Mouse (Mus musculus): ENCODE data around the gene Syn3. TPM values are rescaled to one million over a fixed set of nuclear protein-coding genes. Genes with fewer than 3 reads are reported as not detected.
A peak's percentile ranks its signal among the peaks of the same experiment; 100 is the strongest.

The Syn3 gene
- total RNA-seq, 2 experiments from 2014 or later: not detected

GRCm38 (mm10) chr10:86248131-86248740, 250.5 kb downstream of the Syn3 start:
- ATAC-seq (ENCODE audit: poor library complexity, severe bottlenecking): no peak

GRCm38 (mm10) chr10:86245396-86245795, 253.3 kb downstream of the Syn3 start:
- ATAC-seq (ENCODE audit: poor library complexity, severe bottlenecking): no peak

GRCm38 (mm10) chr10:86243525-86243924, 255.2 kb downstream of the Syn3 start:
- no peak for ATAC-seq (ENCODE audit: poor library complexity, severe bottlenecking)

GRCm38 (mm10) chr10:86242721-86243120, 256.0 kb downstream of the Syn3 start:
- ATAC-seq (ENCODE audit: poor library complexity, severe bottlenecking): no peak

- ATAC-seq (ENCODE audit: poor library complexity, severe bottlenecking): no peak
Observed at GRCm38 (mm10) chr10:86230006-86230405, 268.7 kb downstream of the Syn3 start.

GRCm38 (mm10) chr10:86225480-86225879, 273.2 kb downstream of the Syn3 start:
- ATAC-seq (ENCODE audit: poor library complexity, severe bottlenecking): no peak

- no peak for ATAC-seq (ENCODE audit: poor library complexity, severe bottlenecking)
Observed at GRCm38 (mm10) chr10:86218984-86219383, 279.7 kb downstream of the Syn3 start.

GRCm38 (mm10) chr10:86216836-86217235, 281.9 kb downstream of the Syn3 start:
- ATAC-seq (ENCODE audit: poor library complexity, severe bottlenecking): no peak

- ATAC-seq (ENCODE audit: poor library complexity, severe bottlenecking): no peak
Observed at GRCm38 (mm10) chr10:86212062-86212461, 286.6 kb downstream of the Syn3 start.

- ATAC-seq (ENCODE audit: poor library complexity, severe bottlenecking): no peak
Observed at GRCm38 (mm10) chr10:86203915-86204314, 294.8 kb downstream of the Syn3 start.

- ATAC-seq (ENCODE audit: poor library complexity, severe bottlenecking): no peak
Observed at GRCm38 (mm10) chr10:86203175-86203574, 295.5 kb downstream of the Syn3 start.

- ATAC-seq (ENCODE audit: poor library complexity, severe bottlenecking): no peak
Observed at GRCm38 (mm10) chr10:86201826-86202225, 296.9 kb downstream of the Syn3 start.

- ATAC-seq (ENCODE audit: poor library complexity, severe bottlenecking): no peak
Observed at GRCm38 (mm10) chr10:86201006-86201405, 297.7 kb downstream of the Syn3 start.

- ATAC-seq (ENCODE audit: poor library complexity, severe bottlenecking): no peak
Observed at GRCm38 (mm10) chr10:86196414-86197025, 302.2 kb downstream of the Syn3 start.

GRCm38 (mm10) chr10:86194722-86195121, 304.0 kb downstream of the Syn3 start:
- ATAC-seq (ENCODE audit: poor library complexity, severe bottlenecking): no peak

GRCm38 (mm10) chr10:86193863-86194434, 304.7 kb downstream of the Syn3 start:
- no peak for ATAC-seq (ENCODE audit: poor library complexity, severe bottlenecking)

- no peak for ATAC-seq (ENCODE audit: poor library complexity, severe bottlenecking)
Observed at GRCm38 (mm10) chr10:86188614-86189013, 310.1 kb downstream of the Syn3 start.

- no peak for ATAC-seq (ENCODE audit: poor library complexity, severe bottlenecking)
Observed at GRCm38 (mm10) chr10:86187881-86188280, 310.8 kb downstream of the Syn3 start.

- ATAC-seq (ENCODE audit: poor library complexity, severe bottlenecking): no peak
Observed at GRCm38 (mm10) chr10:86183148-86183885, 315.4 kb downstream of the Syn3 start.

- peak; percentile 79 for ATAC-seq (ENCODE audit: poor library complexity, severe bottlenecking)
Observed at GRCm38 (mm10) chr10:86182183-86182805, 316.4 kb downstream of the Syn3 start.

- no peak for ATAC-seq (ENCODE audit: poor library complexity, severe bottlenecking)
Observed at GRCm38 (mm10) chr10:86176411-86176810, 322.3 kb downstream of the Syn3 start.
